Mouse (Mus musculus) frontal cortex, postnatal 36 days (tissue): ENCODE results near the gene Tbcd.
A peak's percentile ranks its signal among the peaks of the same experiment; 100 is the strongest.

Experiments
- DNase-seq, 2 experiments: peaks; one replicate each; pipeline ENCODE4 v3.0.0; 2022; ENCODE audit warnings: low spot score in 2 of 2

Tbcd gene

DNA sequence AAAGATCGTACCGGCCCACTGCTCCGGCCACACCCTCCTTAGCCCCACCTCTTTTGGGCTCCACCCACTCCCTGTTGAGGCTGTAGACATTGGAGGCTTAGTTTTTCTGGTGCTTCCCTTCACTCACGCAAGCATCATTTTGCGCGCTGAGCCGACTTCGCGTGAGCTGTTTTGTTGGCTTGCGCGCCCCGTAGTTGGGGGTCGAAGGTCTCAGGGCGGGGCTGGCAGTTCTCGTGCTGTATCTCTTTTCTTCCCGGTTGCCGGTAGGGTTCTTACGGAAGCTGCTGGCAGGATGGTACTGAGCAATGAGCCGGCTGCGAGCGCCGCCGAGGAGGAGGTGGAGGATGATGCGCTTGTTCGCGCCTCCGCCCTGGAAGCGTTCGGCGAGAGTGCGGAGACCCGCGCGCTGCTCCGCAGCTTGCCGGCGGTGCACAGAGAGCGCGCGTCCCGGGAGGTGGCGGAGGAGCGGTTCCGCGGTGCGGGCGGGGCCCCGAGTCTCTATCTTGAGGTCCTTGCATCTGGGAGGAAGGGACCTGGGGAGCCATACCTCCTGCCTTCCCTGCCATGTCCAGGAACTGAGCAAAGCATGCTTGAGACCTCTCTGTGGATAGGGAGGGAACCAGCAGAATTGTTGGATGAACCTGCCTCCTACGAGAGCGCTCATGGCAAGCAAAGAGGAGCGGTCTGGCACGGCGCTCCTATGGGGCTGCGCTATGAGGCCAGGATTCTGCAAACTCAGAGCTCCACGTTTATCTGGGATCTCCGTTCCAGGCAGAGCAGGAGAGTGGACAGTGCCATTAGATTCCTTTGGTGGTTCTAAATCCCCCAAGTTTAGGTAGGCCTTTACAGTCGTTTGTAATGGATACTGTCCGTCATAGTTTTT lies at the start of gene Tbcd:
Tbcd (plus strand) TSS at position 197 of the 883 bp plus-strand sequence.
- DNase-seq = peak; percentile 98

DNA sequence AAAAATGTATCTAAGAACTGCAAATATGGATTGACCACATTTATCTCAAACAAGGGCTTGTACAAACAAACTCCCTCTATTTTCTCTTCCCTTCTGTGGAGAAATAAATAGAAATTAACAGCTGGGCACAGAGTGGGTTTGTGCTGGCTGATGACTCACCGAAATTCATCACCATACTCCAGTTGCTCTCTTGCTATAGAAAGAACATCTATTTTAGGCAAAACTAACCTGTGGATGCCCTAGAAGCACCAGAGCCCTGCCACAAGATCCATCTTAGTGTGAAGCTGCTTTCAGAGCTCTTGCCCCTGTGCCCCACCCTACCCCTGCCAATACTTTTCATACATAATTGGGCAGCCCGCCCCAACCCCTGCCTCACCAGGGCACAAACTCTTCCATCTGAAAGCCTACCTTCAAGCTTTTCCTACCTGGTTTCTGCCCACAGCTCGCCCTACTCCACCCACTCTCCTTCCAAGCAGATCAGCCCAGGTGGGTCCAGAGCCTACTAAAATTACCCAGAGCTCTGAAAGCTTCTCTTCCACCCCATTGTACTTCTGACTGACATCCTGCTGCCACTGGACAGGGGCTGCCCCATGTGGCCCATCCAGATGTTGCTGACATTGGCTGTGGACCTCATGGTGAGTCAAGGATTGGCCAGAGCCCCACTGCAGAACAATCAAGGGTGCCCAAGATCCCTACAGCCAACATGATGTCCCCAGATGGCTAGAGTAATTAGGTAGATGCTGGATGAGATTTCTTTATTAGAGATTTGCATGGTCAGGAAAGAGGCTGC lies 44.2 kb upstream of the Tbcd start:
- peak; percentile 25 to 70 for DNase-seq

DNA sequence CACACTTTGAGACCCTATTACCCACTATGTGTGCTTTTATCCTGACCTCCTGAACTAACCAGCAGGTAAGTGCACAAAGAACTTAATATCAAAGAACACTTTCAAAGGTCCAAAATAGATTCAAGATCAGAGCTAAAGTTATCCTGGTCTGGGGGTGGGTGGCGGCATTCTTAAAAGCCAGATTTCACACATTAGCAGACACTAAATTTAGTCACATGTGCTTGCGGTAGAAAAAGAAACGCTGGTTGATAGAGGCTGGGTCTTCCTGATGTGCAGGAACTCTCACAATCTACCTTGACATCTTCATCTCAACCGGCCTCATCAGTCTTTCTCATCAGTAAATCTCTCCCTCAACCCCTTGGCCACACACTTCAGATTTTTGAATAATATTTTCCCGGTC lies 37.0 kb upstream of the Tbcd start:
- DNase-seq = peak in 1 of 2 experiments; percentile 56

DNA sequence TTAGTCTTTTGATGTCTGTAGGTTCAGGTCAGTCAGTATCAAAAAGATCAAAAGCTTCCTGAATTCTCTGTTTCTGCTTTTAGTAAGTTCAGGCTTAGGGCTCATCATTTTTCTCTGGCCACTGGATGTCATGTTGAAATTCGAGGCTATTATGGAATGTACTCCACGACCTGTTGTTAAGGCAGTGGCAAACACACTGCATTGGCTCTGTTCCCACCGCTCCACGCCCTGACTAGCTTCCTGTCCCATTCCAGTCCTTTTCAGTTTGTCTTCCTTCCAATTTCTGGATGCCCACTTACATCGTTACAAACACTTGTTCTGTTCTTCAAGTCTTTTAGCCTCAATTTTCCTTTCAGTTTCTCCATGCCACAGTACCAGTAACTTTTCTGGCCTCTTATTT lies 36.4 kb upstream of the Tbcd start:
- no peak for DNase-seq

DNA sequence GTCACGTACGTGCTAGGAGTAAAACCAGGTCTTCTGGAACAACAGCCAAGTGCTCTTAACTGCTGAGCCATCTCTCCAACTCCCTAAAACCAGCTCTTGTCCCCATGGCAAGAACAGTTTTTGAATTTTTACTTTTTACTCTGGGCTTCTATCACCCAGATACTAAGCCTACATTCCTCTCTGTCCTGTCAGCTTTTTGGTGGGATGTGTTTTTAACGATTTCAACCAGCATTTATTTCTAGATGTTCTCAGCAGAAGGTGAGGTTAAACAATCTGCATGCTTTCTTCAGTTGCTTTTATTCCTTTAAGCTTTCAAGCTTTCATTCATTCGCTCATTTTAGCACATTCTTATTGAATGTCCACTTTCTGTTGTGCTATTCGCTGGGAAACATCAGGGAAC lies 33.8 kb upstream of the Tbcd start:
- no peak for DNase-seq

DNA sequence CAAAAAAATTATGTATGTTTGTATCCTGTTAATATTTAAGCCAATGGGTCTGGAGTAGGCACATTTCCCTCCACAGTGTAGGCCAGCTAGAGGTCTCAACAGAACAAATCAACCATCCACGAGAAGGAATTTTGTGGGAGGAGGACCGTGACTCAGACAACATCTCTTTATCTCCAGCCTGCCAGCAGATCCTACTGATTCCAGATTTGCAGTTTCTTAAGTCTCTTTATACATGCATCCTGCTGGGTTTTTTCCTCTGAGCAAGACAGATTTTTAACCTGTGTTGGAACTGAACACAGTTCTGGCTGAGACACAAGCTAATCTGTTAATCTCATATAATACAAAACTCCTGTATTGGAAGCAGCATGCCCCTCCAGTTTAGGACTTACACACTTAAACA lies 32.8 kb upstream of the Tbcd start:
- DNase-seq = peak in 1 of 2 experiments; percentile 54

DNA sequence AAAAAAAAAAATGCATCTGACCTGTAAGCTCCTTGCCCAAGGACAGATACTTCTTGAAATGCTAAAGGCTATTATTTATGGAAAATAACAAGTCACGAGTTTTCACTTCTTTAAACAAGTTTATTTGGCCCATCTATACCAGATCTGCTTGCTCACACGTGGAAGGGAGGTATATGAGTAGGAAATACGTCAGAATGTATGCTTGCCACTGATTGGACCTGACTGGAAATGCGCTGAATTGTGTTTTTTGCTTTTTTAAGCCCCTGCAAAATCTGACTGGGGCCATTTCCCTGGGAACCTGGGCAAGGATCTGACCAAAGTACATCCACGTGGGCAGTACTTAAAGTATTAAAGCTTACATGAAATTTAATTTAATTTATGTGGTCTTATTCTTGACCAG lies 31.4 kb upstream of the Tbcd start:
- no peak for DNase-seq

DNA sequence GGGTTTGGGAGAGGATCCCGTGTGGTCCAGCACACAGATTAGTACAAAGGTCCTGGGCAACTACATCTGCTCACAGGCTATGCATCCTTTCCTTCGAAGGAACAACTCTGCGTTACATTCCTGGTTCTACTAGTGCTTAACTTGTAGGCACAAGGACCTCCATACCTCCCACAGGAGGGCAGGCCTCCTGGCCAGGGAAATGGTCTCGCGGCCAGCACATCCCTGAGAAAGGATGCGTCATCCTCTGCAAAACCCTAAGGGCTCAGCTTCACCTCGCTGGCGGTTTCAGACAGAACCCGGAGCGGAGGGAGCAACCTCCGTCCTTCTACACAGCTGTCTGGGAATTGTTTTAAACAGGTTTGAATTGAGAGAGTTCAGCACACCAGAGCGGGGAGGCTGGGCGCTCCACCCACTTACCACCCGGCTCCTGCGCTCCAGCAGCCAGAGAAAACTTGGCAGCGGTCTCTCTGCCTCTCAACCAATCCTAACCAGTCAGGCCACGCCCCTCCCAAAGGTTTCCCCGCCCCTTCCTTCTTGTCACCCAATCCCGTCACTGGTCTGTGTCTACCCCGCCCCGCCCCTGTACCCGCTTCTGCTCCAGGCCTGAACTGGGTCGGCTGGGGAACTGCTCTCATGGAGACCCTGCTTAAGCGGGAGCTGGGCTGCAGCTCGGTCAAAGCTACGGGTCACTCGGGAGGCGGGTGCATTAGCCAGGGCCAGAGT lies 30.8 kb upstream of the Tbcd start, which contains the start of gene Fn3krp:
Fn3krp (plus strand) TSS at position 572 of the 723 bp plus-strand sequence.
- peak; percentile 97 to 99 for DNase-seq

DNA sequence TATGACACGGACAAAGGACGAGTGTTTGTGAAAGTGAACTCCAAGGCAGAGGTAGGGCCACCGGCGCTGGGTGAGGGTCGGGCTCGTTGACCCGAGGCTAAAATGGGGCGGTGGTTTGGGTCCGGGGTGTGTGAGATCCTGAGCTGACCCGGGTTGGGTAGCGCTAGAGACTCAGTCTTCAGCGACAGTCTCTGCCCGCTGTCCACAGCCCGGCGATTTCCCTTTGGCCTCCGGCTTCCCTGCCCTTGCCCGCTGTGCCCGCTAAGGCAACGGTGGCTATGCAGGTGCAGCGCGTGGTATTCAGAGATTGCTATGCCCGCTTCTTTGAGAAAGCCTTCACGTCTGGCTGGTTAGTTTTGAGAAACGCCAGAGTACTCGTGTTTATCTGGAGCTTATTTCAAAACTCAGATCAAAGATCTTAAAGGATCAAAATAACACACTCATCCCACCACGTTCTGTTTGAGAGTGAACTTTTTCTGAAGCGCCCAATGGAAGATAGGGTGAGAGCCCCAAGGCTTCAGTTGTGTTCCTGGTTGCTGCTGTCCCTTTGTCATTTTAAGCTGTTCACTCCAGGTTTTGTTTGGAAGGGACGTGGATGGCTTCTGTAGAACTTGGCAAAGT lies 30.1 kb upstream of the Tbcd start:
- DNase-seq = no peak

DNA sequence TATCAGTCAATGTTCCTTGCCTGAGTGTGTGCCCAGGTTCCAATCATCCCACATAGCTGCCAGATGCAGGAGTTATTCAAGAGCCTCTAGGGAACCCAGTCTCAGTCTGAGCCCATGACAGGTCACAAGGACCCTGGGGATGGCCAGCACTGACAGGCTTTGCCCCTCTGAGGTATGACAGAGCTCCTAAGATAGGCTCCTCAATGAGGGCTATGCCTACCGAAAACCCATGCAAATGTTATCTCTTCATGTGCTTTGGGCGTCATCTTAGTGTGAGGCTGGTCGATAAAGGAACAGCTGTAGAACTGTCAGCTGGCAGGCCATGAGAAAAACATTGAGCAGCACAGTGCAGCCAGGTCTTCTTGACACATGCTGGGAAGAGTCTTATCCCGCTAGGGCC lies 18.4 kb upstream of the Tbcd start:
- no peak for DNase-seq

DNA sequence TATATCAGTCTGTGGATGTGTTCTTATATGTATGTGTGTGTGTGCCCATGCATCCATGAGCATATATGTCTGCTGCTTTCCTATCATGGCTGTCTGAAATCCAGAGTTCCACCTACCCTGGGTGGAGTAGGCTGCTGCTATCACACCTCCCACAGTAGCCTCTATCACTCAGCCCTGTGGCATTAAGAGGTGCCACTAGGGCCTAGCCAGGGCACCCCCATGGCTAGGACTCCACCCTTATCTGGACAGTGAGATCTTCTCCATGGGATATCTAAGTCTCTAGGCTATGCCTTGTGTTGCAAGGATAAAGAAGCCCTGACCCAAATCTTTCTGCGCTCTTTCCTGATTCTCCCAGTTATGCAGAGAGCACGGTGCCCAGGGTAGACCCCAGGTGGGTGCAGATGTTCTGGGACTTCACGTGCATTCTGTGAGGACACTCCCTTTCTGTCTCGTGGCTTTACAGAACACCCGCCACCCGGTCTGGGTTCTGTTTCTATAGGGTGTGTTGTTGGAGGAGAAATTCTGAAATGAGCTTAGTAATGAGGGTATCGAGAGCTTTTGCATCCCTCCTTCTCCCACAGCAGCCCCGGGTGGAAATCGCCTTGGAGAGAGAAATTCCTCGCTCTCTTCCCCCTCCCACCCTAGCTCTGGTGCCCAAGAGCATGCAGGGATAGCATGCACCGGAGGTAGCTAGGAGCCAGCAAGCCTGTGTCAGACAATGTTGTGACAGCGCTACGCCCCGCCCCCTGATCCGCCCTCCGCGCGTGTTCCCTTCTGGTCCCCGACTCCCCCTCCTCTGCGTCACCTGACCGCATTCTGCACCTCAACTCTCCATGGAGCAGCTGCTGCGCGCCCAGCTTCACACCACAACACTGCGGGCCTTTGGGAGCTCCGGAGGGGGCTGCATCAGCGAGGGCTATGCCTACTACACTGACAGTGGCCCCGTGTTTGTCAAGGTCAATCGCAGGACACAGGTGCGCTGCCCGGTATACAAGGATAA lies 17.3 kb upstream of the Tbcd start, which contains the start of gene Fn3k:
Fn3k (plus strand) TSS at position 758 of the 1,000 bp plus-strand sequence.
- peak; percentile 95 to 97 for DNase-seq

DNA sequence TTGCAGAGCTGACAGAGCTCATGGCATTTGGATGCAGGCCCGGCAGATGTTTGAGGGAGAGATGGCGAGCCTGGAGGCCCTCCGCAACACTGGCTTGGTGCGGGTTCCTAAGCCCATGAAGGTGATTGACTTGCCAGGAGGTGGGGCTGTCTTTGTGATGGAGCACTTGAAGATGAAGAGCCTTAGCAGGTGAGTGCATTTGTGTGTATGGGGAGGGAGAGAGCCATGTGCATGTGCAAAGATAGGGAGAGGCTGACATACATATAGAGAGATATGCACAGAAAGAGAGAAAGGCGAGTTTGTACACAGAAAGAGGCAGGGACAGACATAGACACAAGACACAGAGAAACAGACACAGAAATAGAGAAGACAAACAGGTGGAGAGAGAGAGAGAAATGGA lies 14.5 kb upstream of the Tbcd start:
- no peak for DNase-seq

DNA sequence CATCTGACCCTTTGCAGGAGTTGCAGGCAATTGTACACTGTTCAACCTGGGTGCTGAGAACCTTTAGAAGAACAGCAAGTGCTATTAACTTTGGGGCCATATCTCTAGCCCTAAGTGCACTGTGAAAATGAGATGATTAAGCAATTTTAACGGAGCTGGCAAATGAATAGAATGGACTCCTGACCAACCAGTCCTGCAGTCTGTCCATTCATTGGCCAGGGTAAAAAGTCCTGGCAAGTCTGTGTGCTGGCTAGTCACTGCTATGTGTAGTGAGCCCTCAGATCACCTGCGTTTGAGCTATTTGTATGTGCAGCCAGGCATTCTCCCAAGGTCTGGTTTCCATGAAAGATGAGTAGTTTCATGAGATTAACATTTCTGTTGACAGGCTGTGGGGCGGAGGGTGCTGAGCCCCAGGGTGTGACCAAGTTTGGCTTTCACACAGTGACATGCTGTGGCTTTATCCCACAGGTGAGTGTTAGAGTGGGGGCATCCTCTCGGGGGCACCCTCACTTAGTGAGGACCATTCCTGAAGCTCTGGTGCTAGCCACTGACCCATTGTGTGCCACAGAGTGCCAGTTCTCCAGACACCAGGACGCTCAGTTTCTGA lies 12.0 kb upstream of the Tbcd start:
- DNase-seq = no peak

DNA sequence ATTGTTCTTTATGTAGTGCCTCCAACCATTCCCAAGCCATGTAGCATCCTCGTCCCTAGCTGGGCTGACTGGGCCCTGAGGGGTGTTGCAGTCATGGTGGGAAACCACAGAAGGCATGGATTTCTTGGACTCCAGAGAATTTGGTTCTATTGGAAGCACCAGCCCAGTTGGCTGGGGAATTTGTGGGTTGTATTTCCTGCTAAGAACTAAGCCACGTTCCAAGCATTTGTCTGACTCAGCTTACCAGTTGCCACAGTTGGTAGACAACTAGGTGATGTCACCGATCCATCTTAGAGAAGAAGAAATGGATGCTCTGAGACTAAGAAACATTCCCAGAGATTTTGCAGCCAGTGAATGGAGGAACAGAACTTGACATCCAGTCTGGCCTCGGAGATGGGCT lies 10.1 kb upstream of the Tbcd start:
- DNase-seq = no peak

DNA sequence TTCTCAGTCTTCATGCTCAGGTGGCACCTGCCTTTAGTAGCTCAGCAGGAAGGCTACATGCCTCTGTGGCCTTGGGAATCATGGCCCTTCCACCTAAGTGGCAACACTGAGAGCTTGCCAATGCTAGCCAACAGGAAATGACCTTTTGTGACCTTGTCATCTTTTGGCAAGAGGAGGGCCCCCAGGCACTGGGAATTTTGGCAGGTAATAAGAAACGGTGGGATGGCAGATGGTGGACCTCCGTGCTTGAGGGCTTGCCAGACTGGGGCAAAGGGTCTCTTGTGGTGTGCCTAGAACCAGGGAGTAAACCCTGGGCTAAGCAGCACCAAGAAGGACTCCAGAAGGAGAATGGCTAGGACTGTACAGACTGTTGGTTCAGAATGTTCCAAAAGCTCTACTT lies 9.7 kb upstream of the Tbcd start:
- no peak for DNase-seq

DNA sequence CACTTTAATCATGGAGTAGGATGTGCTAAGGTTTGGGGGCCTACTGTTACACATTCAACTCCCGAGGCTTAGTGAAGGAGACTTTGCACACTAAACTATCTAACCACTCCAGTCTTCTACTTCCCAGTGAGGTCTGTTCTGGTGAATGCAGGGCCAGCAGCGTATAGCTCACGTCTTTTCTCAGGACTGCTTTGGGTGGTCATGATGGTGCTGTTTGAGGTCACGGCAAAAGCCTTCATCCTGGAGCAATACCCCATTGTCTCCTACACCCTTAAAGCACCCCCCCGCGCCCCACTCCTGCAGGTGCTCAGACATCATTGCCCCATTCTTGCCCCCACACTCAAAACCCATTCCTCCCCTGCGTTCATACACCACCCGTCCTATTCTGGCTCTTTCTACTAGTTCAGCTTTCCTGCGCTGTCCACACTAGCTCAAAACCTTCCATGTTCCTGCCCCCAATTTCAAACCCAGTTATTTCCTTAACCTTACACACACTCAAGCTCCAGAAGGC lies 478 bp upstream of the Tbcd start:
- DNase-seq = no peak

DNA sequence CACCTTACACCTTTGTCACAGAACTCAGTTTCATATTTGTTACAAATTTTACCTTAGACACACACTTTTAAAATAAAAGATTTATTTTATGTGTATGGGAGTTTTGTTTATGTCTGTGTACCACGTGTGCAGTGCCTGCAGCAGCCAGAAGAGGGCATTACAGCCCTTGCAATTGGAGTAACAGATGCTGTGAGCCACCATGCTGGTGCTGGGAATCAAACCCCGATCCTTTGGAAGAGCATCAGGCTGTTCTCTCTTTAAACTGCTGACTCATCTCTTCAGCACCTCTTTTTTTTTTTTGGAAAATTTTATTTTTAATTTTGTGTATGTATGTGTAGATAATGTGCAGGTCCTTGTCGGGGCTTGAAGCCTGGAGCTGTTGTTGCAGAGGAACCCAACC lies 6.1 kb downstream of the Tbcd start:
- DNase-seq = no peak

DNA sequence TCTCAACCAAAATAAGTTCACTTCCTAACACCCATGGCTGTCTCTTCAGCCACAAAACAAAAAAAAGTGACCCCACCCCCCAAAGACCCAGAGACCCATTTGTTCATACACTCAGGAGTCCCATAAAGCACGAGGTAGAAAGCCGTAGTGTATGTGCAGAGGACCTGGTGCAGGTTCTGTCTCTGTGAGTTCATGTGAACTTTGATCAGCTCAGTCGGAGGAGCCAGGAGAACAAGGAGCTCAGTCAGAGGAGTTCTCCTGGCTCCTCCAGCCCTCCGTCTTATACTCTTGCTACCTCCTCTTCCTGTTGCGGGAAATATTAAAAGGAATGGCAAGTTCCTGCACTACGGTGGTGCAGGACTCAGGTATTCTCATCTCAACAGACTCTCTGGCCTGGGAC lies 15.7 kb downstream of the Tbcd start:
- DNase-seq = no peak

DNA sequence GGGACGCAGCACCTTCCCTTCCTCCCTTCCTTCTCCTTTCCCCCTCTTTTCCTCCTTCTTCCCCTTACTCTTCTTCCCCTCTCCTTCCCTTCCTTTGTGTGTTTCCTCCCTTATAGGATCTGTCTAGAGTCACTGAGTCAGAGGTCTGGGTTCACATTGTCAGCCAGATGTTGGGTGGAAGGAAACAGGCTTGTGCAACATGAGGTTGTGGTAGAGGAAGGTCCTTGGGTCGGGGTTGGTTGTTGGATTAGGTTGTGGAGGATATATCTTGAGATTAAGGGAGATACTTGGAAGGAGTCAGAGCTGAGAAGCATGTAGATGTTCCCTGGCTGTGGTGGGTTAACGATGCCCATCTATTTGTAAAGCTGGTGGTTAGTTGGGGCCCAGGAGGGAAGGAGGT lies 23.1 kb downstream of the Tbcd start:
- no peak for DNase-seq
